ENCODE assay signal across 8 mouse cellular contexts in genomic region chr1:156037144-156037583, GRCm38 (mm10). TPM values are rescaled to one million over a fixed set of nuclear protein-coding genes. Genes with fewer than 3 reads are reported as not detected.
A peak's percentile ranks its signal among the peaks of the same experiment; 100 is the strongest.
DNase-seq lines count a peak whose midpoint lies in the region; ATAC-seq and TF ChIP-seq lines count a peak whose summit lies in the region.

No protein-coding gene starts in this region.

- H3K27me3 ChIP-seq in neural tube, embryonic 12.5 days (replicated peaks), result no peaks in the 10 kb centered on the region
- no peaks in the 10 kb centered on the region for H3K27me3 ChIP-seq in kidney, postnatal 0 days (ENCODE audit: insufficient read depth, low read length)

- no peaks in the 10 kb centered on the region for H3K9me3 ChIP-seq in neural tube, embryonic 12.5 days
- H3K9me3 ChIP-seq in kidney, postnatal 0 days (replicated peaks; ENCODE audit: low read length), result no peaks in the 10 kb centered on the region

- H3K27ac ChIP-seq in neural tube, embryonic 12.5 days, result no peak overlapping the region
- H3K27ac ChIP-seq in kidney, postnatal 0 days, result peak overlapping the region; percentile 54; the same call in 1 of the 2 replicates

- WGBS in neural tube, embryonic 12.5 days, result 66% methylated on average over 5 of the region's 5 CpGs
- WGBS in kidney, postnatal 0 days, result 28% methylated on average over 5 of the region's 5 CpGs

- no peak overlapping the region for H3K4me3 ChIP-seq in neural tube, embryonic 12.5 days
- 0 out of 2 replicates have a peak overlapping the region, but pooled peaks have one; percentile 90 for H3K4me3 ChIP-seq in kidney, postnatal 0 days (replicated peaks; ENCODE audit: low read depth, low read length)

- H3K4me2 ChIP-seq in neural tube, embryonic 12.5 days (replicated peaks), result peak overlapping the region; percentile 30; the same call in 1 of the 2 replicates
- H3K4me2 ChIP-seq in kidney, postnatal 0 days (ENCODE audit: low read length), result peak overlapping the region; percentile 61

- H3K4me1 ChIP-seq in neural tube, embryonic 12.5 days, result peaks cover 16% of the 10 kb centered on the region
- H3K4me1 ChIP-seq in kidney, postnatal 0 days (replicated peaks; ENCODE audit: insufficient read depth, low read length), result peaks cover 13% of the 10 kb centered on the region

- DNase-seq in neural tube, embryonic 10.5 days (ENCODE audit: extremely low spot score, low spot score), result no peak
- DNase-seq in adrenal gland, postnatal 14 days, result peak; percentile 46
- peak; percentile 62 for DNase-seq in heart, adult 8-10 months (ENCODE audit: low spot score)
- DNase-seq in kidney, postnatal 0 days (ENCODE audit: low spot score), result peak; percentile 24
- peak; percentile 23 to 29 for DNase-seq in lung, postnatal 4 days
- DNase-seq in thymus, postnatal 36 days, result peak; percentile 28 to 34
- no peak for DNase-seq in layer of hippocampus, adult 18-20 months (ENCODE audit: low spot score in 2 of 2)

- H3K9ac ChIP-seq in neural tube, embryonic 12.5 days, result no peak overlapping the region
- H3K9ac ChIP-seq in kidney, postnatal 0 days (ENCODE audit: low read depth, low read length), result 0 out of 2 replicates have a peak overlapping the region, but pooled peaks have one; percentile 40

- no peak for ATAC-seq in neural tube, embryonic 12.5 days (ENCODE audit: low FRiP score, low read depth)
- no peak for ATAC-seq in kidney, postnatal 0 days (replicated peaks; ENCODE audit: low FRiP score, low read depth)

- TF ChIP-seq CTCF in kidney, postnatal 0 days (IDR thresholded peaks at IDR 0.05; ENCODE audit: low read depth), result no peak

- peaks cover 14% of the 10 kb centered on the region for H3K36me3 ChIP-seq in neural tube, embryonic 12.5 days
- H3K36me3 ChIP-seq in kidney, postnatal 0 days (ENCODE audit: insufficient read depth, low read length), result peaks cover 9% of the 10 kb centered on the region

RNA-seq across cellular contexts. Expression of gene Tor1aip1, which starts 0.9 kb away (rescaled TPM):
- polyA plus RNA-seq in neural tube, embryonic 12.5 days (2016; fragmentation: Nextera tagmentation; extraction: Ambion mirVana), result 28.0 and 35.2 TPM in 2 replicates
- 99.0 and 101 TPM in 2 replicates for total RNA-seq in adrenal gland, postnatal 14 days (2021)
- 10 to 100 TPM; 72.6 to 96.0 (median 85.4) TPM for total RNA-seq in heart, adult 8-10 months (2022)
- 54.7 and 55.2 TPM in 2 replicates for polyA plus RNA-seq in kidney, postnatal 0 days (2015; fragmentation: Nextera tagmentation; extraction: Ambion mirVana)
- total RNA-seq in layer of hippocampus, adult 18-20 months (2021), result 10 to 100 TPM; 34.1 to 36.4 TPM

RNA-seq across cellular contexts. Expression of gene Tor1aip2, which starts 2.0 kb away (rescaled TPM):
- polyA plus RNA-seq in neural tube, embryonic 12.5 days (2016; fragmentation: Nextera tagmentation; extraction: Ambion mirVana), result 87.5 and 90.9 TPM in 2 replicates
- 113 and 124 TPM in 2 replicates for total RNA-seq in adrenal gland, postnatal 14 days (2021)
- 10 to 100 TPM; 40.1 to 47.9 (median 42.6) TPM for total RNA-seq in heart, adult 8-10 months (2022)
- 89.4 and 92.5 TPM in 2 replicates for polyA plus RNA-seq in kidney, postnatal 0 days (2015; fragmentation: Nextera tagmentation; extraction: Ambion mirVana)
- total RNA-seq in layer of hippocampus, adult 18-20 months (2021), result 10 to 100 TPM; 45.2 to 52.8 TPM

Comparison
In these comparisons a context has a peak if more than half of its experiments do, and no peak if none do; other contexts are left out.
1. DNase-seq: peak in adrenal gland, postnatal 14 days (single experiment), heart, adult 8-10 months (single experiment), kidney, postnatal 0 days (single experiment), lung, postnatal 4 days (2 of 2) and thymus, postnatal 36 days (2 of 2); none in neural tube, embryonic 10.5 days (single experiment) and layer of hippocampus, adult 18-20 months (0 of 2).